Mouse (Mus musculus) liver (tissue): ENCODE results near the gene Tssk1.

Source experiments
- DNase-seq: peaks from one replicate; pipeline ENCODE4 v3.0.0-alpha.2; 2020; ENCODE audit warnings: mixed read lengths

Tssk1 gene

DNA sequence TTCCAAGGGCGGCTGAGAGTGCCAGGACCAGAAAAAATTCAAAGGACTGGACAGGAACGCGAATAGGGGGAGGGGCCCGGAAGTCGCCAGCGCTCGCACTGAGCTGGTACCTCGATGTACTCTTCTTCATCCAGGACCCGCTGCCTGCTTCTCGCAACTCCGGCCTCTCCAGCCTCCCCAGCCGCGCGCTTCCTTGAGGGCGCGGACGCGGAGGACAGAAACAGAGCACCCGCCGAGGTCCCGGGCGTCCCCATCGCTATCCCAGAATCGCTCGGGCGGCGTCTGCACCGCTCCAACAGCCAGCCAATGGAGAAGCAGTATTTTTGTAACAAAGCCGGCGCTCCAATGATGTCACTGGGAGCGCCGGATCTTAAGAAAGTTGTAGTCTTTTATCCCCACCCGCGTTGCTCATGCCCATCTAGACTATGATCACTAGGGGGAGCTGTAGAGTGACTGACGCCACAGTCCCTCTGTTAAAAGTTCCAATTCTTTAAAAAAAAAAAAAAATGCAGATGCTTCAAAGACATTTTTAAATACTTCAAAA, 17.1 kb downstream of the Tssk1 start, which contains the start of gene Ess2:
Gene Ess2, minus strand, starts transcription at position 297 of the 544 bp plus-strand sequence.
- DNase-seq = peak; percentile 89

DNA sequence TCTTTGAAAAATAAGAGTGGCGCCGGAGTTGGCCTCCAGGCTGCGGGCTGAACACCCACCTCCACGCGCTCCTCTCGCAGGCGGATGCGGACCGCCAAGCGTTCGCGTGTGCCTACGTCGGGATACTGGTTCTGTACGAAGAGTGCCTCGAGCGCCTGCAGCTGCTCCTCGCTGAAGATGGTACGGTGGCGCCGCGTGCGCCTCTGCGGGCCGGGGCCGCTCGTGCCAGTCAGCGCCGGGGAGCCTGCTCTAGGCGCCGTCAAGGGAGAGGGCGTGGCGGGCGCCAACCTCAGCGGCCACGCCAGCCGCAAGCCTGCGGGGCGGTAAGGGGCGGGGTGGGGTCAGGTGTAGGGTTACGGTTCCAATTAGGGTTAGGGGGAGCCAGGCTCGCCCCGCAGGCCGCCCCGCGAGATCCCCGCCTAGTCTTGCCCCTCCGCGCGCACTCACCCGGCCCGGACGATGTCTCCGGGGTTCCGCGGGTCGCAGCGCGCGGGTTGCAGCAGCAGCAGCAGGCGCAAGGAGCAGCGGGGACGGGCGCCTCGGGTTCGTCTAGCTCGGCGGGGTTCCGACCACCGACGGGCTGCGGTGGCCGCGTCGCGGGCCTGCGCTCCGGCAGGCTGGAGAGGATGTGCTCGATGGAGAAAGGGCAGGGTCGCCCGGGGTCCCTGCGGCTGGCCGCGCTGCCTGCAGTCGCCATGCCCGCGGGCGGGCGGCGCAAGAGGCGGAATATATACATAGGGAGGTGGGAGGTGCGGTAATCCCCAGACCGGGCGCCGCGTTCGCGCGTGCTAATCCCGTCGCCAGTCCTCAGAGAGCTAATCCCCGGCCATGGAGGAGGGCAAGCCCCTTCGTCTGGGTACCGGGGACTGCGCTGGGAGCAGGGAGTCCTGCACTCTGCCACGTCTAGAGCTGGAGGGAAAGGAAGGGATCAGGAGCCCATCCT, 20.6 kb downstream of the Tssk1 start, which contains the start of gene Gsc2:
Gene Gsc2, minus strand, starts transcription at position 753 of the 943 bp plus-strand sequence.
- peak; percentile 29 for DNase-seq

DNA sequence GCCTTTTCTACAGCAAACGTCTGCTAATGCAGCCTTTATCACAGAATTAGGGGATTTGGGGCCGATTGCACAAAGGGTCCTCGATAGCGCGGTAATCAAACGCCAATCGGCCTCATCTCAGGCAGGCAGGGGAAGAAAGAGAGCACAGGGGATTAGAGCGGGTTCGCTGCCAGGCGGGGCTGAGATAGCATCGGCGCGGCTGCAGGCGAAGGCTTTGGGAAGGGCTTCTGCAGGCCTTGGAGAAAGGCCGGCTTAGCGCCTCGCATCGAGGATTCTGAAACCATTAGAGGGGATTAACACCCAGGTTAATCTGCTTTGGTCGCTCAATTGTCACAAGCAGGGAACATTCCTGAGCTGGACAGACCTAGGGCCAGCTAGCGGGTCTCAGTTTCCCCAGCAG, 26.6 kb downstream of the Tssk1 start:
- DNase-seq = peak; percentile 36

DNA sequence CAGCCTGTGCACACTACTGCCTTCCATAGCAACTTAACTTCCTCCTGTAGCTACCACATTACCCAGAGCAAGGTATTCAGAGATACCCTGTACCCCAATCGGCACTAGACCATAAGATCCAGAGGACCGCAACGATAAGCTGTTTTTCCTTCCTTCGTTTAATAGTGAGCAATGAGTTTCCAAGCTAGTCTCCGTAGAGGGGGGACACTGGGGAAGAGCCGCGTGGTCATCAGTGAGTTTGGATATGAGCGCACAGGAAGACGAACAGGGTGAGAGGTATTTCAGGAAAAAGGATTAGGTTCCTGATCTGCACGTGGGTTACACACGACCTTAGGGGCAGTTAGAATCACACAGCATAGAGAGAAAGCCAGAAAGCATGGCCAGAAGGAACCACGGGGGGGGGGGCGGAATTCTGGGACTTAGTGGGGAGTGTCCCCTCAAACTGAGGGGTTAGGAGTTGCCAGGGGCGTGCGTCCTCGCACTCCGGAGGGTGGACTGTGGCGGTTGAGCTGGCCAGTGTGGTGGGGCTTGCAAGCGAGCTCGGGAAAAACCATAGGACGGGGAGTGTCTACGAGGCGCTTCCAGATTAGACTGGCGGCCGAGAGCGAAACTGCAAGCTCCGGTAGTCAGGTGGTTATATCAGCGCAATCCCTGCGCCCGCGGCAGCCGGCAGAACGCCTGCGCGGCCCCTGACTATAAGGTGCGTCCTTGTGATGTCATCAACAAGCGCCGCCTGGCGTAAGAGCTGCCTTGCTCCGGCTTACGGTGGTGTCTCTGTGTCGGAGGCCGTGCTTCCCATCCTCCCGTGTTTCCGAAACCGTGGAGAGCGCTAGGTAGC, 27.5 kb downstream of the Tssk1 start:
- DNase-seq = peak; percentile 95

DNA sequence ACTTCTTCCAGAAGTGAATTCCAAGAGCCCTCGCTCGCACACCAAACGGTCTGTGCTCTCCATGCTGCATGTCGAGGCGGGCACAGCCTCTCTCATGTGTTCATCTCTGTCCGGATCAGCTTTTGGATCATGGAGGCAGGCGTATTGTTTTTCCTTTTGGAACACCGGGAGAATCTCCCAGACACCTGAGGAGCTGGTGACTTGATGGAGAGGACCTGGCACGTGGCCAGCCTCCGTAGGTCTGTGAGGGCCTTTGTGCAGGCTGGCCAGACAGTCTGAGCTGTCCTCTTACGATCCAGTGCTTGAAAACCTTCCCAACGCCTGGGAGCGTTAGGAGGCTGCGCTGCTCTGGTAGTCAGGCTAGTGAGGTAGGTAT, 28.1 kb downstream of the Tssk1 start:
- no peak for DNase-seq

DNA sequence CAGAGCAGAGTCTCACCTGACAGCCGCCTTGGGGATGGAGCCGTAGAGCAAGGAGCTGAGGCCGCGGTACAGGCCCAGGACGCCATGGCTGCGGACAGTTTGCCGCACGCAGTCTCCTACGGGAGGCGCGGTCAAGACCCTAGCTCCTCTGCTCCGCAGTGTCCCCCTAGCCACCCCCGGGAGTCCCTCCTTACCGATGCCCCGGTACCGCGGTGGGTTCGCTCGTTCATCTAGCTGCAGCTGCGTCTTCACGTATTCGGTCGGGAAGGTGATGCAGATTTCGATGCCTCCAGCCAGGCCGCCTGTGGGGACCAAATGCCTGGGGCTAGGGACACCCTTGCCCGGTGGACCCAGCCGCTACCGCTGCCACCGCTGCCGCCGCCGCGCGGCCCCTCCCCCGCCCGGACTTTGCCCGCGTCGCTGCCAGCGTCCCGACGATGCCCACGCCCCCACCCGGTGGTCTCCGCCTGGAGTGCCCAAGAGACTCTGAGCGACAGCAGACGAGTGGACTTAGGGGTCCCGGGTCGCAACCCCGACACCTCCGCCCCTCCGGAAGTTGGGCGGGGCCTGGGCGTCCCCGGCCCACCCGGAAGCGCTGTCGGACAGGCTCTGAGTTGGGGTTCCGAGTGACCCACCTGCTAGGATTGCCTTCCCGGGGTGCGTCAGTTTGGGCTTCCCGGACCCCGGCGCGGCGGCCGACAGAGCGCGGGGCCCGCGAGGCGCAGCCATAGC, 33.5 kb downstream of the Tssk1 start:
- peak; percentile 49 for DNase-seq

DNA sequence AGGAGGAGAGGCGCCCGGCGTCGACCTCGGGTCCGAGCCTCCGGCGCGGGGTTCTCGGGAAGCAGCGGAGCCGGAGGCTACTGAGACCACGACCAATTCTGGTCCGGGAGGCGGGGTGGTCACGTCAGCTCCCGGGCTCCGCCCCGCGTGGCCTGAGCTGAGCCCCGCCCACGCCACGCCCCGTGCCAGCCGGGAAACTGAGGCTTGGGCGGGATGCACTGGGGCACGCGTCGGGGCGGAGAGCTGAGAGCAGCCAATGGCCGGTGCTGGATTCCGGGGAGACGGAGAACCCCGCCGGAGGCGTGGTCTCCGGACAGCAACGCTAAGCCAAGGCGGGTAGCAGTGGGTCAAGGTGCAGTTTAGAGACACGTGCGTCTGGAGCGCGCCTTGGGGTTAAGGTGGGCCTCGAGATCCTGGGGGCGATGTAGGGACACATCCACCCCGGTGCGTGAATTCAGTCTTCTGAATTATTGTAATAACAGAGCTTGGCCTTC, 34.1 kb downstream of the Tssk1 start, which contains the start of gene Slc25a1:
Gene Slc25a1, minus strand, starts transcription at position 133 of the 494 bp plus-strand sequence.
- peak; percentile 95 for DNase-seq

DNA sequence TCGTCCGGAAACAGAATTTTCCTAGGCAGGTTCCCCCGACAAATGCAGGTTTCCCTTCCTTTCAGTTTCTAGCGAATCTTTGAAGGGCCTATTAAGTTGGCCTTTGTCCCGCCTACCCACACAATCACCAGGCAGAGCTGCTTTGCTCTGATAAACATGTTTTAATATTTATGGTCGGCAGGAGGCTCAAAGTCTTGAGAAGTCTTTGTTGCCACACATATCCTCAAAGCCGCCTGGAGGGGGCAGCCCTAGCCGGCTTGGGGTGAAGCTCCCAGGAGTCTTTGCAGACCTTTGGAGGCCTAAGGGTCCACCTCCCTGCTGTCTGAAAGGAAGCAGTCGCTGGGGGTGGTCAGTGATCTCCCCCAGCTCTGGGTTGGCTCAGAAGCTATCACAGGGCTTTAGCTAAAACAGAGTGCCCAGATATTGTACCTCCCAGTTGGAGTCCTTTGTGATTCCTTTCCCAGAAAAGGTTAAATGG, 34.6 kb downstream of the Tssk1 start:
- peak; percentile 83 for DNase-seq

DNA sequence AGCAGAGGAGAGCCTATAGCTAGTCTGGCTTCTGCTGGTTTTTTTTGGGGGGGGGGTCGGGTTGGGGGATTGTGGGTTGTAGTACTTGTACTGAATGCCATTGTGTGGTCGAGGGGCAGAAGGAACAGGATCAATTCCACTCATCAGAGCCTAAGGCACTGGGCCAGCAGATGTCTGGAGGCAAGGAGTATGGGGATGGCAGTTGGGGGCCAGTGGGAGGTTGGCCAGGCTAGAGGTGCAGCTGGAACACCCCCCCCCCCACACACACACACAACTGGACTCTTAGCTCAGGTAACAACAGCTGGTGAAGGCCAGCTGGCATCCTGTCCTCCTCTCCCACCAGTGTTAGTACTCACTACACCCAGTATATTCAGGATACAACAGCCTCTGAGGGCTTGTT, 35.2 kb downstream of the Tssk1 start:
- DNase-seq = no peak

DNA sequence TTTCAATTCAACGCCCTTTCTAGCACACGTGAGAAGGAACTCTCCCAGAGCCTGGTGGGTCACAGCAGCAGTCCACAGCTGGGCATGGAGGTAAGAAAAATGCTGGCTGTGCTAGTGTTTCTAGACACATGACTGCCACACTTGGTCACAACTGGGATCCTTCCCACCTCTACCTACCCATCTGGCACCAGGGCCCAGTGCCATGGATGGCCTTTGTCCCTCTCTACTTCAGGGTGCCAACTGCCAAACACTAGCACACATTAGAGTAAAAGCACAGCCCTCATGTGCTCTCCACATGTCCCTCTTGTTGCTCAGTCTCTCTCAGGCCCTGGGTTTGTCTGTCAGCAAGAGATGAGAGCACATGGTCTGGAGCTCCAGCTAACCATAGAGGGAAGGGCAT, 35.6 kb downstream of the Tssk1 start:
- DNase-seq = no peak

DNA sequence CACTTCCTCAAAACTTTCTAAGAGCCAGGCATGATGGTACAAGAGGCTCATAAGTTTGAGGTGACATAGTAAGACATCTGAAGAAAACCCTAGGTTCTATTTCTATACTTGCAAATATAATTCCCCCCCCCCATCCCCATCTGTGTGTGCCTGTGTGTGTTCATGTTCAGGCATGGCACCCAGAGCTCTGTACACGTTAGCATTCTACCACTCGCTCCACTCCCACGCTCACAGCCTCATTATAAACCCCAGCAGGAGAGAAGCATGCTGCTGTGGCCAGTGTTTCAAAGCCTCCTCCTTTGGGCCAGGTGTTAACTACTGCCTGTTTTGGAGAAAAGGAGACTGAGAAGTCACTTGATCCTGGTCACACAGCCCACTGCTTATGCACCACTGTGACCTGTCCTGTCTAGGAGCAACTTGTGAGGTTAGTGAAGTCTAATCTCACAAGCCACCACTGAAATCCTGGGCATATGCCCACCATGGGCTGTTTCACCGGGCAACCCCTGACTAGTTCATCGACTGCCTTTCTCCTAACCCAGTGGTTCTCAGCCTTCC, 38.0 kb downstream of the Tssk1 start:
- no peak for DNase-seq

DNA sequence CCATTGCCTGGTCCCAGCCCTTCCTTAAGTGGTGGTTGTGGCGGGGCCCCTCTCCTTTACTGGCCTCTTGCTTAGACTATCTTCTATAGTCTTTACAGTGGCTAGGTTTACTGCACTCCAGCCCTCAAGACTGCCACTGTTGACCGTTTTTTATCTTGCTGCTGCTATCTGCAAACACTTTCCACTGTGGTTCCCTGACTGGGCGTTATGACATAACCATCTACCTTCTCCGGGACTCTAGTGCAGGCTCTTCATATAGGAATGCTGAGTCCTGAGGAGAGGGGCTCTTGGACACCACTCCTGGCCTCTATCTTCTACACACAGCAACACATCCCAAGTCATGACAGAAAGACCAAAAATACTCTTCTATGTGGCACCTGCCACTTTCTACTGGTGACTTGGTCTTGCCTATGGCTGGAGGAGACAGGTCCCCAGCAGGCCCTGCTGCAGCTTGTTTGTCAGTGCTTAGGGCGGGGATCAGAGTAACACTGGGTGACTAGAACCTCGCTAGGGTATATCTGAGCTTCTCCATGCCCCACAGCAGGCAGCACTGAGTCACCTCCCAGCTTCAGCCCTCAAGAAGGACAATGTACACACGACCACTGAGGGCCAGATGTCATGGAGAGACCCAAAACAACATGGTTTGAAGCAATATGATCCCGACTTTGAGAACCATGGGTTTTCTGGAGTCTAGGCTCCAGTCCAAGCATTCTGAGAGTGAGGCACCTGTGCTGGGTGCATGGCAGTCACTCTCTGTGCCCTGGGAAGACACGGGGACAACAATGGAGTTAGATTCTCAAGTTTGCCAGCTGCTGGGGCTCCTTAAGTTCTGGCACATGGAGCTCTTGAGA, 39.8 kb downstream of the Tssk1 start:
- DNase-seq = peak; percentile 47

DNA sequence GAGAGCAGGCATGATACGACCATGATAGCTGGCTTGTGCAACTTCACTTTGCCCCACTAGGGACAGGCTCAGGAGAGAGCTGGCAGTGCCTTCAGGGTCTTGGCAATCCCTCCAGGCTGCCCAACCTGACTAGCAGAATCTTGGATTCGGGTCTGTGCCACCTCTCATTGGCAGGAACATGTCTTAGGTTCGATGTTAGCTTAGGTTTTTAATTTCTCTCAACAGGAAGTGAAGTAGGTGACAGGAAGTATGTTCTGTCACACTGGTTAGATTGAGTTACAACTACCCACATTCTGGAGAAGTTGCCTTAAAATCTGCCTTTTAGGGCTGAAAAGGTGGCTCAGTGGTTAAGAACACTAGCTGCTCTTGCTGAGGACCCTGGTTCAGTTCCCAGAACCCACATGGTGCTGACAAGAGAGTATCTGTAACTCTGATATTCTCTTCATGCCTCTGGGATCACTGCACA, 40.5 kb downstream of the Tssk1 start:
- DNase-seq = no peak

DNA sequence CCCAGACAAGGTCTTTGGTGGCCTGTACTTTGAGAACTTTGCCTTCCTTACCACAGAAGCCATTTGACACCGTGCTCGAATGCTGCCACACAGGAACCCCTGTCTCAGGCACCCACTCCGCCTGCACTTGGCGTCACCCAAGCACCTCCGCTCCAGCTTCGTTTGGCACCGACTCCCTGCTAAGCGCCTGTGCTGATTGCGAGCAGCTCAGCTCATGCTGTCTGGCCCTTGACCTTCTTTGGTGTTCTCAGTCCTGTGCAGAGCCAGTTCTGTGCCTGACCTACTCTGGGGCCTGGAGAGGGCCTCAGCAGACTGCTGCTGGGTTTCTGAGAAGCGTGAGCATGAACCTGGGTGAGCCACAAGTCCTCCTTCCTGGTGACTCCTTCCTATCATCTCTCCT, 42.8 kb downstream of the Tssk1 start:
- DNase-seq = no peak

DNA sequence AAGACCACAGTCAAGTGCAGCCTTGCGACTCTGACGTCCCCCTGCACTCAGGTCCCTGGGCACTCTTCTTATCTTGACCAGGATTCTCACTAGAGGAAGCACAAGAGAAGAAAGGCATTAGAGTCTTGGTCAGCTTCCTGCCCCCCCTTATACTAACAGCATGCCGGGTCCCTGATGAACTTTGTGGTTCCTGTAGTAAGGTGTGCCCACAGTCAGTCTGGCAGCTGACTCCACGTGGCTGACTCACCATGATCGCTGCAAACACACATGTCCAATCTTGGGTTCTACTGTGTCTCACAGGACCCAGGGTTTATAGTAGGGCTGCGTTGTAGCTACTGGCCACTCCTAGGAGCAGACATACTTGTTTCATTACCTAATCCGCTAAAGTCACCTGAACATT, 44.2 kb downstream of the Tssk1 start:
- DNase-seq = no peak

DNA sequence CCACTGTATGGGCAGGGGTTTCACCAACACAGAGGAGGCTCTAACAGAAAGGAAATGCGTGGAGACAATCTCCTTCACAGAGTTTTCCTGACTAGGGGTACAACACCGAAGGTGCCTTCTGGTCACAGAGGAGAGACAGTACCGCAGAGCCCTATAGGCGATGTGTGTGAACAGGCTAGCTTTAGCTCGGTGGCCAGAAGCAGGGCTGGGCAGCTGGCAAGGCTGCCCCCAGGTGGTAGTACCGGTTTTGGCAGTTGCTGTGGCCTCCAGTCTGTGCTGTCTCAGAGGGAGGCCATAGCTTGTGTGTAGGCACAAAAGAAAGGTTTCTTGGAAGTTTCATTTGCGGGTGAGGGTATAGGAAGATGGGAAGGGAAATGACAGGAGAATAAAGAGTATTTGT, 44.8 kb downstream of the Tssk1 start:
- peak; percentile 87 for DNase-seq

DNA sequence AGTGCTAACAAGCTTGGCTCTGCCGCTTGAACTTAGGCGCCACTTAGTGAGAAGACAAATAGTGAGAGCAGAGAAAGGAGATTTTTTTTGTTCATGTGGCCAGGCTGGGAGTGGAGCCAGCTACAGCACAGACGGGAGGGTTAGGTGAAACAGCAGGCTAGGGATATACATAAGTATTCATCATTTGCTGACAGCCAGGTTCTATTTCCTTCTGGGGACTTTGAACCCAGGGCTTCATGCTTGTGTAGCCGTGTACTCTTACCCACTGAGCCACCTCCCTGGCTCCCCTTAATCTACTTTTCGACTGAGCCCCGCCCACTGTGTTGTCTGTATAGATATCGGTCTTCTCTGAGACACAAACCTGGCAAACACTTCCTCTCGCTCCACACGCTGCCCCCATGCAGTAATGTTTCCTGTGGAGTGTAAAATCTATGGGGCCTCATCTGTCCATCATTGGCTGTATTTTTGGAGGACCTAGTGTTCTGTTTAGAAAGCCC, 45.3 kb downstream of the Tssk1 start:
- peak; percentile 84 for DNase-seq

DNA sequence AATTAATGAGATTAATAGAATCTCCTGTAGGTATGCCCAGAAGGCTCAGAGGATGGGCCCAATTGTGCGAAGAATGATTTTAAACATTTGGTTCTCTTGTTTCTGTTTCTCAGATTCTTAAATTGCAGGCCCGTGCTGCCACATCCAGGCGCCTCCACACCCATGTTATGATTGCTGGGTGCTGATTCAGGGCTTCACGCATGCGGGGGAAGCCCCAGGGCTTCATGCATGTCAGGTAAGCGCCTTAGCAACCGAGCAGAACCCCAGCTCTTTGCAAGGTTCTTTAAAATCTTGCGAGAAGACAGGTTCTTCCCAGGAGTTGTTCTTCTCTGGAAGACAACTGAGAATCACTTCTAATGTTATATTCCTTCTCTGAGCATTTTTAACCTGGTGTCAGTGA, 49.4 kb downstream of the Tssk1 start:
- no peak for DNase-seq

DNA sequence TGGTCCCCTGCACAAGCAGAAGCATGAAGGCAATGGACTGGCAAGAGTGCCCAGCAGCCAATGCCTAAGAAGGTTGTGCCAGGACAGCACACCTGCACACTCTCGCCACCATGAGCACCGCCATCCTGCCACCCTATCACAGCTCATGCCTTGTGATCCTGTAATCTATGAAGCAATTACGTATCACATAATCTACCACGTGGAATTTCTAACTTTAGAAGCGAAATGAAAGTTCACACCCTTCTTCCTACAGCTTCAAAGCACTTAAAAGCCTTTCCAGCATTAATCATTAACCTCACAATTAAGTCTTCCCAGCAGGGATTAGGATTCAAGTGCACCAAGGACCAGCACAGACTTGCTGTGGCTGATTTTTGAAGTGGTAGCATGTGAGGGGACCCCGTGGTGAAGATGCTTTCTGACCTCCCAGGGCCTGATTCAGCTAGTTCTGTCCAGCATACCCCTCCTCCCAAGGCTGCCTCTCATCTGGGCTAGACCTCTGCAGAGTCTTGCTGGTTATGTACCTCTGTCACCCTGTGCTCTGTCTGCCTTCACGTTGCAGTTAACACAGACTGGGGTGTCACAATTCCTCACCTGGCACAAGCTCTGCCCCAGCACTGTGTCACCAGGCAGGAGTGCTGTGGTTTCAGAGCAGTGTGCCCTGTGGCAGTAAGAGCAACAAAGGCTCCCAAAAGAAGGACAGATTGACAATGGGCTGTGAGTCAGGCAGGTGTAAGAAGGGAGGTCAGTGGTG, 51.2 kb downstream of the Tssk1 start:
- no peak for DNase-seq
